Mouse (Mus musculus): ENCODE results near the gene Ubr1. TPM values are rescaled to one million over a fixed set of nuclear protein-coding genes. Genes with fewer than 3 reads are reported as not detected.

Gene Ubr1
- polyA plus RNA-seq, 1 experiment: 24.2 TPM

- Histone ChIP-seq H3K4me3 (replicated peaks; ENCODE audit: insufficient read depth, low read depth, low read length) (no peak overlapping the region), H3K27me3 (ENCODE audit: control insufficient read depth, insufficient read depth, low read length) (no peaks in the 10 kb centered on the region), H3K27ac (ENCODE audit: insufficient read depth, low read length) (no peak overlapping the region), H3K4me1 (ENCODE audit: control insufficient read depth, insufficient read depth, low read length) (peaks cover 11% of the 10 kb centered on the region; the same call in 1 of the 2 replicates)
- DNase-seq: no peak
- WGBS: 93% methylated on average over 1 of the region's 1 CpGs
- TF ChIP-seq CTCF (IDR thresholded peaks at IDR 0.05; ENCODE audit: borderline replicate concordance, insufficient read depth, low read depth, low read length): peak; percentile 28; the same call in 1 of the 2 replicates
- TF ChIP-seq POLR2A (IDR thresholded peaks at IDR 0.05; ENCODE audit: borderline replicate concordance, insufficient read depth, low read length): no peak
Measured at GRCm38 (mm10) chr2:120985241-120985640, 14.7 kb upstream of the Ubr1 start.

GRCm38 (mm10) chr2:120983611-120984010, 13.1 kb upstream of the Ubr1 start:
- H3K4me3 ChIP-seq (replicated peaks; ENCODE audit: insufficient read depth, low read depth, low read length): no peak overlapping the region
- whole genome bisulfite sequencing: 6% methylated on average over 2 of the region's 2 CpGs
- H3K27ac ChIP-seq (ENCODE audit: insufficient read depth, low read length): no peak overlapping the region
- no peaks in the 10 kb centered on the region for H3K27me3 ChIP-seq (ENCODE audit: control insufficient read depth, insufficient read depth, low read length)
- peaks cover 11% of the 10 kb centered on the region; the same call in 1 of the 2 replicates for H3K4me1 ChIP-seq (ENCODE audit: control insufficient read depth, insufficient read depth, low read length)
- TF ChIP-seq POLR2A (IDR thresholded peaks at IDR 0.05; ENCODE audit: borderline replicate concordance, insufficient read depth, low read length) (no peak), CTCF (IDR thresholded peaks at IDR 0.05; ENCODE audit: borderline replicate concordance, insufficient read depth, low read depth, low read length) (no peak)
- peak in 1 of 2 experiments; percentile 61 for DNase-seq

GRCm38 (mm10) chr2:120980861-120981260, 10.3 kb upstream of the Ubr1 start:
- DNase-seq: no peak
- no peaks in the 10 kb centered on the region for H3K27me3 ChIP-seq (ENCODE audit: control insufficient read depth, insufficient read depth, low read length)
- H3K4me1 ChIP-seq (ENCODE audit: control insufficient read depth, insufficient read depth, low read length): peaks cover 11% of the 10 kb centered on the region; the same call in 1 of the 2 replicates
- no peak overlapping the region for H3K27ac ChIP-seq (ENCODE audit: insufficient read depth, low read length)
- H3K4me3 ChIP-seq (replicated peaks; ENCODE audit: insufficient read depth, low read depth, low read length): no peak overlapping the region
- TF ChIP-seq CTCF (IDR thresholded peaks at IDR 0.05; ENCODE audit: borderline replicate concordance, insufficient read depth, low read depth, low read length): no peak
- TF ChIP-seq POLR2A (IDR thresholded peaks at IDR 0.05; ENCODE audit: borderline replicate concordance, insufficient read depth, low read length): no peak
- 60% methylated on average over 2 of the region's 2 CpGs for WGBS

- Histone ChIP-seq H3K4me3 (replicated peaks; ENCODE audit: insufficient read depth, low read depth, low read length) (no peak overlapping the region), H3K27ac (ENCODE audit: insufficient read depth, low read length) (no peak overlapping the region), H3K27me3 (ENCODE audit: control insufficient read depth, insufficient read depth, low read length) (no peaks in the 10 kb centered on the region), H3K4me1 (ENCODE audit: control insufficient read depth, insufficient read depth, low read length) (peaks cover 11% of the 10 kb centered on the region; the same call in 1 of the 2 replicates)
- 30% methylated on average over 1 of the region's 1 CpGs for WGBS
- DNase-seq: peak in 1 of 2 experiments; percentile 75
- TF ChIP-seq CTCF (IDR thresholded peaks at IDR 0.05; ENCODE audit: borderline replicate concordance, insufficient read depth, low read depth, low read length): no peak
- TF ChIP-seq POLR2A (IDR thresholded peaks at IDR 0.05; ENCODE audit: borderline replicate concordance, insufficient read depth, low read length): no peak
Measured at GRCm38 (mm10) chr2:120979819-120980218, 9.3 kb upstream of the Ubr1 start.

GRCm38 (mm10) chr2:120978693-120979037, 8.2 kb upstream of the Ubr1 start:
- peak in 1 of 2 experiments; percentile 51 for DNase-seq
- H3K4me3 ChIP-seq (replicated peaks; ENCODE audit: insufficient read depth, low read depth, low read length): no peak overlapping the region
- no peaks in the 10 kb centered on the region for H3K27me3 ChIP-seq (ENCODE audit: control insufficient read depth, insufficient read depth, low read length)
- H3K27ac ChIP-seq (ENCODE audit: insufficient read depth, low read length): no peak overlapping the region
- no peak for TF ChIP-seq POLR2A (IDR thresholded peaks at IDR 0.05; ENCODE audit: borderline replicate concordance, insufficient read depth, low read length)
- no peak for TF ChIP-seq CTCF (IDR thresholded peaks at IDR 0.05; ENCODE audit: borderline replicate concordance, insufficient read depth, low read depth, low read length)
- 38% methylated on average over 2 of the region's 2 CpGs for WGBS
- peaks cover 6% of the 10 kb centered on the region; the same call in 1 of the 2 replicates for H3K4me1 ChIP-seq (ENCODE audit: control insufficient read depth, insufficient read depth, low read length)

- no peak for TF ChIP-seq POLR2A (IDR thresholded peaks at IDR 0.05; ENCODE audit: borderline replicate concordance, insufficient read depth, low read length)
- TF ChIP-seq CTCF (IDR thresholded peaks at IDR 0.05; ENCODE audit: borderline replicate concordance, insufficient read depth, low read depth, low read length): no peak
- Histone ChIP-seq H3K4me1 (ENCODE audit: control insufficient read depth, insufficient read depth, low read length) (peaks cover 3% of the 10 kb centered on the region; the same call in 1 of the 2 replicates), H3K27ac (ENCODE audit: insufficient read depth, low read length) (peak overlapping the region; percentile 91), H3K27me3 (ENCODE audit: control insufficient read depth, insufficient read depth, low read length) (no peaks in the 10 kb centered on the region), H3K4me3 (replicated peaks; ENCODE audit: insufficient read depth, low read depth, low read length) (peak overlapping the region; percentile 80)
- WGBS: 38% methylated on average over 8 of the region's 8 CpGs
- DNase-seq: no peak
Measured at GRCm38 (mm10) chr2:120977926-120978692, 7.6 kb upstream of the Ubr1 start.

- TF ChIP-seq POLR2A (IDR thresholded peaks at IDR 0.05; ENCODE audit: borderline replicate concordance, insufficient read depth, low read length) (peak; percentile 50; the same call in 1 of the 2 replicates), CTCF (IDR thresholded peaks at IDR 0.05; ENCODE audit: borderline replicate concordance, insufficient read depth, low read depth, low read length) (no peak)
- DNase-seq: peak; percentile 85 to 86
- Histone ChIP-seq H3K27ac (ENCODE audit: insufficient read depth, low read length) (peak within 1 kb of the TSS; percentile 91), H3K4me1 (ENCODE audit: control insufficient read depth, insufficient read depth, low read length) (no peaks in the 10 kb centered on the region; the same call in 1 of the 2 replicates), H3K27me3 (ENCODE audit: control insufficient read depth, insufficient read depth, low read length) (no peaks in the 10 kb centered on the region), H3K4me3 (replicated peaks; ENCODE audit: insufficient read depth, low read depth, low read length) (peak within 1 kb of the TSS; percentile 80)
- WGBS: under 1% methylated on average over 71 of the region's 71 CpGs
Measured at GRCm38 (mm10) chr2:120976990-120977925, 6.7 kb upstream of the Ubr1 start, which contains the start of gene Tmem62. Gene Tmem62 (plus strand): TSS chr2:120977017.
